Mouse (Mus musculus): ENCODE results near the gene Sh2d3c.

GRCm38 (mm10) chr2:32711301-32712056 is 9.4 kb upstream of the Sh2d3c start:
- TF ChIP-seq CTCF (IDR thresholded peaks at IDR 0.05; ENCODE audit: low read depth) (peak; percentile 29), EP300 (IDR thresholded peaks at IDR 0.05; ENCODE audit: low read depth) (no peak)
